Mouse (Mus musculus): ENCODE measurements around the gene Tbc1d2b. TPM values are rescaled to one million over a fixed set of nuclear protein-coding genes. Genes with fewer than 3 reads are reported as not detected.

Gene Tbc1d2b
- polyA plus RNA-seq, 1 experiment from 2014 or later, result 6.8 TPM

DNA sequence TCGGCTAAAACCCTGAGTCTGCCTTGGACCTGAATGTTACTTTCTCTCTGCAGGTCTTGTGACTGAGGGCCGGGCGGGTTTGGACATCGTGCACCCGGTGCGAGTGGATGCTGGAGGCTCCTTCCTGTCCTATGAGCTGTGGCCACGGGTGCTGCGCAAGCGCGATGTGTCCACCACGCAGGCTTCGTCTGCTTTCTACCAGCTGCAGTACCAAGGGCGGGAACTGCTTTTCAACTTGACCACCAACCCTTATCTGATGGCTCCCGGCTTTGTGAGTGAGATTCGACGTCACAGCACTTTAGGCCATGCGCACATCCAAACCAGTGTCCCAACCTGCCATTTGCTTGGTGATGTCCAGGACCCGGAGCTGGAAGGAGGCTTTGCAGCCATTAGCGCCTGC, 99.2 kb downstream of the Tbc1d2b start:
- peaks cover 51% of the 10 kb centered on the region for H3K36me3 ChIP-seq
- ATAC-seq (ENCODE audit: low read depth), result no peak
- H3K4me3 ChIP-seq, result no peak overlapping the region
- no peak overlapping the region for H3K4me2 ChIP-seq
- H3K27ac ChIP-seq (replicated peaks), result no peak overlapping the region
- no peaks in the 10 kb centered on the region for H3K27me3 ChIP-seq
- no peak overlapping the region for H3K9ac ChIP-seq
- H3K4me1 ChIP-seq (replicated peaks), result peaks cover 4% of the 10 kb centered on the region; the same call in 1 of the 2 replicates
- WGBS, result 96% methylated on average over 19 of the region's 19 CpGs
- H3K9me3 ChIP-seq, result no peaks in the 10 kb centered on the region

DNA sequence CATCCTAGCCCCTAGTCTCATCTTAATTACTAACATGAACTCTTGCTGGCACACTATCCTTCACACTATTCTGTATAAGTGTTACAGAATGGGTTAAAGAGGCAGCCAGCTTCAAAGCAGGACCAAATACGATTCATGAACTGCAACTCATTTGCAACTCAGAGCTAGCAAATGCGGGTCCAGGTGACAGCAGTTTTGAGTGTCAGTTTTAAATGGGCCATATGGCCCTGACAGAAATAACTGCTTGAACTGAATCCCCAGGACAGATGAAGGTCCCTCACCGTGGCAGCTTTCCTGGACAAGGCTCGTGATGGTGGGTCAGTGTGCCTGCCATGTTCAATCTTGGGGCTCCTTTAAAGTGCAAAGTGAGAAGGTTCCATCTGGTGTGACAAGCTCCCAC, 100.6 kb downstream of the Tbc1d2b start:
- Histone ChIP-seq H3K27ac (replicated peaks) (no peak overlapping the region), H3K27me3 (no peaks in the 10 kb centered on the region), H3K4me3 (no peak overlapping the region), H3K4me2 (no peak overlapping the region), H3K36me3 (peaks cover 37% of the 10 kb centered on the region), H3K4me1 (replicated peaks) (peaks cover 18% of the 10 kb centered on the region), H3K9ac (no peak overlapping the region), H3K9me3 (no peaks in the 10 kb centered on the region)
- WGBS, result 71% methylated on average over 4 of the region's 4 CpGs
- no peak for ATAC-seq (ENCODE audit: low read depth)

DNA sequence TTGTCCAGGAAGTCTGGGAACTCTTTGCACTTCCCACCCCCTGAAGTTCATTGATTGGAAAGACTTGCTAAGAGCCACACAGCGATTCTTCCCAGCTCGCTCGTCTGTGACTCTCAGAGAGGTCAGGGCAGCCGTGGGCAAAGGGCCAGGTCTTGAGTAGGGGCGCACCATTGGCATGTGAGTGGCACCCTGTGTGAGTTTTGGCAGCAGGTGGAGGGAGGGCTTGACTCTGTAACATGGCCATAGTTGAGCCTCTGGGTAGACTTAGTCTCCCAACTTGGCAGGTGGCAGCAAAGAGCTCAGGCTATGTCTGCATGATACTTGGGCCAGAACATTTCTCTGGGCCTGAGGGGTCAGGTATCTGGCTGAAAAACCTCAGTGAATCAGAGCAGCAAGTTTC, 104.0 kb downstream of the Tbc1d2b start:
- no peak for ATAC-seq (ENCODE audit: low read depth)
- 75% methylated on average over 5 of the region's 5 CpGs for WGBS

DNA sequence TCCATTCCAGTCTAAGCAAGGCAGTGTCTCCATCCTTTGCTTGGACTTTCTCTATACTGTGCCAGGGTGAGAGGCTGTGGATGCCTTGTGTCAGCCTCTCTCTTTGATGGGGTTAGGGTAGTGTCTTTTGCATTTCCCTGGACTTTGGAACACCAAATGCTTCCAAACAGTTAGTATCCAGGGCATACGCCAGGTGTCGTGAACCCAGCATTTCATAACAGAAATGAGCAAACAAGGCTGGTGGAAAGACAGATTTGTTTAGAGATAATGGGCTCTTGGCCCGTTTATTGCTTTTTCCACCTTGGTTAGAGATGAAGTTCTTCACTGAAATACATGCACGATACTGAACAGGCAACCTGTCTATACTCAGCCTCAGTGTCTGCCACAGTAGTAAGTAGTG, 105.0 kb downstream of the Tbc1d2b start:
- H3K4me3 ChIP-seq, result no peak overlapping the region
- no peak for ATAC-seq (ENCODE audit: low read depth)
- H3K4me1 ChIP-seq (replicated peaks), result peaks cover 38% of the 10 kb centered on the region
- no peak overlapping the region for H3K27ac ChIP-seq (replicated peaks)
- H3K9ac ChIP-seq, result no peak overlapping the region
- no peaks in the 10 kb centered on the region for H3K9me3 ChIP-seq
- no peaks in the 10 kb centered on the region for H3K27me3 ChIP-seq
- H3K4me2 ChIP-seq, result no peak overlapping the region
- WGBS, result 93% methylated on average over 4 of the region's 4 CpGs
- no peaks in the 10 kb centered on the region for H3K36me3 ChIP-seq

More for the DNA sequence above, 104.0 kb downstream of the Tbc1d2b start:
- H3K4me1 ChIP-seq (replicated peaks), result peaks cover 38% of the 10 kb centered on the region
- no peak overlapping the region for H3K4me2 ChIP-seq
- no peak overlapping the region for H3K4me3 ChIP-seq
- H3K27ac ChIP-seq (replicated peaks), result no peak overlapping the region
- H3K27me3 ChIP-seq, result no peaks in the 10 kb centered on the region
- peaks cover 3% of the 10 kb centered on the region for H3K36me3 ChIP-seq
- no peak overlapping the region for H3K9ac ChIP-seq
- no peaks in the 10 kb centered on the region for H3K9me3 ChIP-seq

DNA sequence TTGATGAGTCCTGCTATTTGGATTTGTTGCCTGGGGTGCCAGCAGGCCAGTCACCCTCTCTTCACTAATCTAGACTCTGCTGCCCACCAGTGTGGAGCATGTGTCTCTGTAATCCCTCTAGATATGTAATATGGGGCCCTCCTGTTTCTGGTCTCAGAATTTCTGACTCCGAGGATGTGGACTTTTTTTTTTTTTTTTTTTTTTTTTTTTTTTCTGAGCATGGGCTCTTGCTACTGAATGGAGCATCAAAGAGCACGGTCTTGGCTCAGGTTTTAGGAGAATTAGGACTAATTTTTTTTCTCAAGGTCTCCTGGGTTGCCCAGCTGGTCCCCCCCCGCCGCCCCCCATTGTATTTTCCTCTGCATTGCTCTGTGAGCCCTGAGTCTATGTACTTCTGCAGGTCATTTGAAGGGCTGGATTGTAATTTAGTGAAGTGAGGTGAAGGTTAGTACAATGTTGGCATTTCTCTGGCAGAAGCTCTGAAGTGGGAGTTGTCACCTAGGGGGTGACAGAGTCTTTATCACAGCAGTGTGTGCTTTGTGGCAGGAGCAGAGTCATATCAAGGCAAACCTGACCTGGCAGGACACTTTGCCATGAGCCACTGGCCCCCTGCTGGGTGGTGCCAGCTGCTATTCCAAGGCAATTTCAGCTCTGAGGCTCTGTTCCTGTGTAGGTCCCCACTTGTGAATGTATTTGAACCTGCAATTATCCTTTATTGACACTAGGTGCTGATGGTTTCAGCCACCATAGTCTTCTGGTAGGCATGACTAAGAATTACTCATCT, 105.7 kb downstream of the Tbc1d2b start:
- H3K9ac ChIP-seq, result peak overlapping the region; percentile 84; the same call in 1 of the 2 replicates
- 51% methylated on average over 4 of the region's 4 CpGs for WGBS
- no peak for ATAC-seq (ENCODE audit: low read depth)
- H3K4me1 ChIP-seq (replicated peaks), result peaks cover 38% of the 10 kb centered on the region
- H3K27ac ChIP-seq (replicated peaks), result no peak overlapping the region
- peak overlapping the region; percentile 84 for H3K4me3 ChIP-seq
- peak overlapping the region; percentile 92 for H3K4me2 ChIP-seq
- peaks cover 2% of the 10 kb centered on the region; the same call in 1 of the 2 replicates for H3K9me3 ChIP-seq
- H3K27me3 ChIP-seq, result no peaks in the 10 kb centered on the region
- no peaks in the 10 kb centered on the region for H3K36me3 ChIP-seq

DNA sequence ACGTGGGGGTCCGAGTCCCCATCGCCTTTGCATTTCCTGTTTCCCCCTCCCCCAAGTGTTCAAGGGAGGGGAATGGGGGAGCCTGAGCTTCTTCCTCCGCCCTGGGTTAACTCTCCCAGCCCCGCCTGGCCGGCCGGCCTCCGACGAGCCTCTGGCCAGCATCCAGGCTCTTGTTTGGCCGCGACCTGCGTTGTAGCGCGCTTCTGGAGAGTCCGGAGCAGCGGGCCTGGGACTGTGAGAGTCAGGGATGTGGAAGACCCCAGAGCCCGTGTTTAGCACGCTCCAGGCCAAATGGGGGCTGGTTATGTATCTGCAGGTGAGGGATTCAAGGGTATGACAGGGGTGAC, 106.9 kb downstream of the Tbc1d2b start:
- Histone ChIP-seq H3K27ac (replicated peaks) (peak overlapping the region; percentile 75), H3K4me2 (peak overlapping the region; percentile 92), H3K27me3 (no peaks in the 10 kb centered on the region), H3K4me1 (replicated peaks) (peaks cover 38% of the 10 kb centered on the region), H3K4me3 (peak overlapping the region; percentile 84), H3K9me3 (peaks cover 2% of the 10 kb centered on the region; the same call in 1 of the 2 replicates), H3K36me3 (no peaks in the 10 kb centered on the region), H3K9ac (peak overlapping the region; percentile 84)
- WGBS, result under 1% methylated on average over 18 of the region's 18 CpGs
- peak; percentile 68 for ATAC-seq (ENCODE audit: low read depth)

DNA sequence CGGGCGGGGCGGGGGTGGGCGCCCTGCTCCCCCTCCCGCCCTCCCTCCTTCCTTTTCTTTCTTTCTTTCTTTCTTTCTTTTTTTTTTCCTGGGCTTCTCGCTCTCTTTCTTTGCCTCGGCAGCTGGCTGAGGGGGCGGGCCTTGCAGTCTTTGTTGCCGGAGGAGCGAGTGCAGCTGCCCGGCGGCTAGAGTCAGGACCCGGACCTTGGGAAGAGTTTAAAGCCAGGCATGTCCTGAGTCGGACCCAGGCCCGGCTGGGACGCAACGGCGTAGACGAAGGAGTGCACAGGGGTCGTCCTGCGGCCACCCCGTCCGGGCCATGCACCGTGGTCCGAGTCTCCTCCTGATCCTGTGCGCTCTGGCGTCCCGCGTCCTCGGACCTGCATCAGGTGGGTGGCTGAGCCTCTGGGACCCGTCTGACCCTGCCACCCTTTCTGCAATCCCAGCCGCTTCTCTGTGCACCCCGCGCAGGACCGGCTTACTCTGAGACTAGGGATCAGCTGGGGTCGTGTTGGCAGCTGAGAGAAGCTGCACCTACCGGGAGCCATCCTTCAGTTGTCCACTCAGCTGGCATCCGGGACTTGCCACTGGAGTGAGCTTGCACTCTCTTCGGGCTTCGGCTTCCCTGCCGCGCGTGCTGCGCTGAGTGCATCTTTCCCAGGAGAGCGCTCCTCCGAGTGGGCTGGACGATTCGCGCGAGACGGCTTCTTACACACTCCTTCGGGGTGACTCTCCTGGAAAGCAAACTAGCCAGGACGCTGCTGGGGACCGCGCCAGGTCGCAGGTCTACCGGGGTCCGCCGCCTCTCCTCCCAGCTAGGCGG, 107.5 kb downstream of the Tbc1d2b start, which contains the start of gene Adamts7:
TSS of gene Adamts7 (plus strand) at position 144 of the 823 bp plus-strand sequence.
- H3K27ac ChIP-seq (replicated peaks), result peak within 1 kb of the TSS; percentile 75
- ATAC-seq (ENCODE audit: low read depth), result peak; percentile 81
- no peaks in the 10 kb centered on the region for H3K27me3 ChIP-seq
- H3K9ac ChIP-seq, result peak within 1 kb of the TSS; percentile 84
- peaks cover 38% of the 10 kb centered on the region for H3K4me1 ChIP-seq (replicated peaks)
- peak within 1 kb of the TSS; percentile 84 for H3K4me3 ChIP-seq
- under 1% methylated on average over 52 of the region's 60 CpGs for WGBS
- H3K36me3 ChIP-seq, result no peaks in the 10 kb centered on the region
- peak within 1 kb of the TSS; percentile 92 for H3K4me2 ChIP-seq
- H3K9me3 ChIP-seq, result peaks cover 2% of the 10 kb centered on the region; the same call in 1 of the 2 replicates

DNA sequence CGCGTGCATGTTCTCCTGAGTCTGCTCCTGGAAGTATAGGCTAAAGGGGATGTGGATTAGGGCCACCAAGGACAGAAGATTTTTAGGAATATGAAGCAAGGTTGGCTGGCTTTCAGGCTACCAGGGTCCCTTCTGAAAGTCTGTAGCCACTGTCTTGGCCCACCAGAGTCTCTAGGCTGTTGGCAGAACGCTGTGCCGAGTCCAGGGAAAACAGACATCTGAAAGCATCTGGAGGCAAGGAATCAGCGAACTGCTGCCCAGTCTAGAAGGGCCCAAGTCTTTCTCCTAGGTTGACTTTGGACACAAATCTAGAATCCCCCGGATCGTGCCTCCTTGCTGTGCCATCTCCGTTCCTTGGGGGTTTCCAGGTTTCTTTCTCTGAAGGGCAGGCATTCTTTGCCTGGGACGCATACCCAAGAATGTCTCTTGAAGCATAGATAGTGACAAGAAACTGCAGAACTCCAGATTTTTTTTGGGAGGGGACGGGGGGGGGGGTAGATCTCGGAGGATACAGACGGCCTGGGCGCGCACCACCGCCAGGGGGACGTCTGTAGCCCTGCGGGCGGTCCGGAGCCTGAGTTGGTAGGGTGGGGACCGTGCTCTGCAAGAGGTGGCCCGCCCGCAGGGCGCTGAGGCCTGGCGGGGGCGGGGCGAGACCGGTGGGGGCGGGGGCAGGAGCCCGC, 108.2 kb downstream of the Tbc1d2b start:
- peak overlapping the region; percentile 92 for H3K4me2 ChIP-seq
- peaks cover 2% of the 10 kb centered on the region; the same call in 1 of the 2 replicates for H3K9me3 ChIP-seq
- peaks cover 38% of the 10 kb centered on the region for H3K4me1 ChIP-seq (replicated peaks)
- ATAC-seq (ENCODE audit: low read depth), result peak; percentile 66
- H3K27me3 ChIP-seq, result no peaks in the 10 kb centered on the region
- peak overlapping the region; percentile 75 for H3K27ac ChIP-seq (replicated peaks)
- no peaks in the 10 kb centered on the region for H3K36me3 ChIP-seq
- H3K9ac ChIP-seq, result peak overlapping the region; percentile 84
- 3% methylated on average over 20 of the region's 29 CpGs for WGBS
- peak overlapping the region; percentile 84 for H3K4me3 ChIP-seq

Other genes starting within 250 kb of the Tbc1d2b start
- 29.5 and 34.0 TPM in 2 replicates for gene Ctsh, start 216.7 kb downstream of the Tbc1d2b start, polyA plus RNA-seq (2015; fragmentation: Nextera tagmentation; extraction: Ambion mirVana)
- gene Morf4l1, start 156.0 kb downstream of the Tbc1d2b start, polyA plus RNA-seq (2015; fragmentation: Nextera tagmentation; extraction: Ambion mirVana), result 519 and 526 TPM in 2 replicates
- 11.2 and 13.2 TPM in 2 replicates for gene Adamts7, start 107.7 kb downstream of the Tbc1d2b start, polyA plus RNA-seq (2015; fragmentation: Nextera tagmentation; extraction: Ambion mirVana)

All from neural tube, embryonic 13.5 days (tissue).